Mouse (Mus musculus): ENCODE data around the gene Tmprss9. TPM values are rescaled to one million over a fixed set of nuclear protein-coding genes. Genes with fewer than 3 reads are reported as not detected.

Gene Tmprss9
- total RNA-seq, 2 experiments from 2014 or later: 0.40 to 0.62 TPM

GRCm38 (mm10) chr10:80934136-80934985 is 62.7 kb downstream of the Tmprss9 start:
- DNase-seq (ENCODE audit: extremely low spot score in 1 of 2, low spot score in 1 of 2): no peak

GRCm38 (mm10) chr10:80935241-80935640 is 63.6 kb downstream of the Tmprss9 start:
- DNase-seq (ENCODE audit: extremely low spot score in 1 of 2, low spot score in 1 of 2): no peak

GRCm38 (mm10) chr10:80935698-80936097 is 64.0 kb downstream of the Tmprss9 start:
- no peak for DNase-seq (ENCODE audit: extremely low spot score in 1 of 2, low spot score in 1 of 2)

GRCm38 (mm10) chr10:80936135-80936809 is 64.6 kb downstream of the Tmprss9 start:
- DNase-seq (ENCODE audit: extremely low spot score in 1 of 2, low spot score in 1 of 2): peak in 1 of 2 experiments; percentile 54

GRCm38 (mm10) chr10:80936810-80937164 is 65.1 kb downstream of the Tmprss9 start:
- DNase-seq (ENCODE audit: extremely low spot score in 1 of 2, low spot score in 1 of 2): no peak

- DNase-seq (ENCODE audit: extremely low spot score in 1 of 2, low spot score in 1 of 2): no peak
Observed at GRCm38 (mm10) chr10:80937646-80938045, 66.0 kb downstream of the Tmprss9 start.

GRCm38 (mm10) chr10:80938831-80939550 is 67.3 kb downstream of the Tmprss9 start:
- no peak for DNase-seq (ENCODE audit: extremely low spot score in 1 of 2, low spot score in 1 of 2)

GRCm38 (mm10) chr10:80939671-80940070 is 68.0 kb downstream of the Tmprss9 start:
- DNase-seq (ENCODE audit: extremely low spot score in 1 of 2, low spot score in 1 of 2): peak; percentile 54

- no peak for DNase-seq (ENCODE audit: extremely low spot score in 1 of 2, low spot score in 1 of 2)
Observed at GRCm38 (mm10) chr10:80940320-80940987, 68.8 kb downstream of the Tmprss9 start.

- no peak for DNase-seq (ENCODE audit: extremely low spot score in 1 of 2, low spot score in 1 of 2)
Observed at GRCm38 (mm10) chr10:80940988-80941347, 69.3 kb downstream of the Tmprss9 start.

GRCm38 (mm10) chr10:80942919-80943318 is 71.3 kb downstream of the Tmprss9 start:
- DNase-seq (ENCODE audit: extremely low spot score in 1 of 2, low spot score in 1 of 2): no peak

GRCm38 (mm10) chr10:80943701-80944100 is 72.1 kb downstream of the Tmprss9 start:
- DNase-seq (ENCODE audit: extremely low spot score in 1 of 2, low spot score in 1 of 2): no peak

- no peak for DNase-seq (ENCODE audit: extremely low spot score in 1 of 2, low spot score in 1 of 2)
Observed at GRCm38 (mm10) chr10:80944231-80944630, 72.6 kb downstream of the Tmprss9 start.

GRCm38 (mm10) chr10:80946684-80947437 is 75.2 kb downstream of the Tmprss9 start:
- no peak for DNase-seq (ENCODE audit: extremely low spot score in 1 of 2, low spot score in 1 of 2)

GRCm38 (mm10) chr10:80947802-80948201 is 76.2 kb downstream of the Tmprss9 start:
- DNase-seq (ENCODE audit: extremely low spot score in 1 of 2, low spot score in 1 of 2): no peak

- no peak for DNase-seq (ENCODE audit: extremely low spot score in 1 of 2, low spot score in 1 of 2)
Observed at GRCm38 (mm10) chr10:80948570-80948969, 76.9 kb downstream of the Tmprss9 start.

- no peak for DNase-seq (ENCODE audit: extremely low spot score in 1 of 2, low spot score in 1 of 2)
Observed at GRCm38 (mm10) chr10:80949081-80949480, 77.4 kb downstream of the Tmprss9 start.
